Mouse (Mus musculus) ES-E14 (cell line): ENCODE measurements at regions not wholly inside any gene's neighbourhood (a gene's known extent, or its start where the extent isn't known, plus 50 kb on each side); places are given as distances from the start of the nearest gene placed in this dataset.

Experiments used
- CHD2 ChIP-seq: IDR thresholded peaks from 2 replicates; pipeline ENCODE4 v1.6.1; 2014; ENCODE audit warnings: mild to moderate bottlenecking, low read depth, low read length, inconsistent platforms
- HCFC1 ChIP-seq: IDR thresholded peaks from 2 replicates; pipeline ENCODE4 v1.6.1; 2012; ENCODE audit warnings: low read length, inconsistent platforms, borderline replicate concordance; ENCODE audit not compliant: insufficient read depth
- MAFK ChIP-seq: IDR thresholded peaks from 2 replicates; pipeline ENCODE4 v1.6.1; 2014; ENCODE audit warnings: mild to moderate bottlenecking, low read depth, low read length, inconsistent platforms; ENCODE audit not compliant: insufficient read depth
- ZC3H11A ChIP-seq: IDR thresholded peaks from 2 replicates; pipeline ENCODE4 v1.6.1; 2012; ENCODE audit warnings: low read depth, mild to moderate bottlenecking, inconsistent platforms, low read length, borderline replicate concordance
- ZNF384 ChIP-seq: IDR thresholded peaks from 2 replicates; pipeline ENCODE4 v1.6.1; 2012; ENCODE audit warnings: low read depth, low read length, inconsistent platforms

GRCm38 (mm10) chr2:75469958-75470687 lies 188.9 kb upstream of the Hnrnpa3 start:
- TF ChIP-seq CHD2, result no peak
- TF ChIP-seq HCFC1, result no peak
- no peak for TF ChIP-seq ZNF384
- no peak for TF ChIP-seq MAFK
- no peak for TF ChIP-seq ZC3H11A
